Mouse (Mus musculus): ENCODE data around the gene Oog3.

The Oog3 gene

GRCm38 (mm10) chr4:144162563-144162962, at the start of gene Oog3:
TSS of gene Oog3 (minus strand) at chr4:144162663.
- DNase-seq (ENCODE audit: low spot score in 2 of 2): no peak

DNA sequence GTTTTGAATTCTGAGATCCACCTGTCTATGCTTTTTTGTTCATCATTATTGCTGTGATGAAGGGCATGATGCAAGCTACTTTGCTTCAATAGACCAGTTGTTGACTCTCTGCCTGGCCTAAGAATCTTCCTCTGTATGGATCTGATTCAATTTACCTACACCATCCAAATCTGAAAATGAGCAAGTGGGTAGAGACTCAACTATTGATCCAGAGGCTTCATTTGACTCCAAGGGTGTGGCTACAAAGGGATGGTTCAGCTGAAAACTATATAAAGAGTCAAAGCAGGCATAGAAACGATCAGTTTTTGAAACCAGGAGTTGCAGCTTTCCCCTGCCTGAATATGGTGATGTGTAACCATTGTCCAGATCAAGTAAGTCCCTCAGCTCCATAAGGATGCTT, 28.0 kb upstream of the Oog3 start, which contains the start of gene Oog2:
Oog2 (plus strand) TSS at position 301 of the 400 bp plus-strand sequence.
- no peak for DNase-seq (ENCODE audit: low spot score in 2 of 2)
